Mouse (Mus musculus): Measurements from ENCODE around the gene Cerk. TPM values are rescaled to one million over a fixed set of nuclear protein-coding genes. Genes with fewer than 3 reads are reported as not detected.
"Not testable (repeated sequence)": the region's sequence is repeated elsewhere in the genome, so short reads cannot be mapped to it uniquely, and the experiment has no call there.

Cerk gene
- polyA plus RNA-seq, 1 experiment from 2014 or later: 9.4 TPM

- Histone ChIP-seq H3K27me3 (ENCODE audit: insufficient read depth, low read length) (no peaks in the 10 kb centered on the region), H3K36me3 (ENCODE audit: insufficient read depth, low read length) (no peaks in the 10 kb centered on the region), H3K4me2 (ENCODE audit: low read length) (peak overlapping the region; percentile 71), H3K27ac (peak overlapping the region; percentile 91), H3K9ac (ENCODE audit: low read depth, low read length) (peak overlapping the region; percentile 93), H3K9me3 (replicated peaks; ENCODE audit: low read length) (no peaks in the 10 kb centered on the region), H3K4me3 (replicated peaks; ENCODE audit: low read depth, low read length) (peak overlapping the region; percentile 83), H3K4me1 (replicated peaks; ENCODE audit: insufficient read depth, low read length) (peaks cover 34% of the 10 kb centered on the region)
- ATAC-seq (replicated peaks; ENCODE audit: low FRiP score, low read depth) (peak; percentile 27), DNase-seq (ENCODE audit: low spot score) (peak; percentile 53)
- no peak for TF ChIP-seq CTCF (IDR thresholded peaks at IDR 0.05; ENCODE audit: low read depth)
- WGBS: under 1% methylated on average over 68 of the region's 70 CpGs
Measured at GRCm38 (mm10) chr15:86184851-86185688, 871 bp downstream of the Cerk start.

DNA sequence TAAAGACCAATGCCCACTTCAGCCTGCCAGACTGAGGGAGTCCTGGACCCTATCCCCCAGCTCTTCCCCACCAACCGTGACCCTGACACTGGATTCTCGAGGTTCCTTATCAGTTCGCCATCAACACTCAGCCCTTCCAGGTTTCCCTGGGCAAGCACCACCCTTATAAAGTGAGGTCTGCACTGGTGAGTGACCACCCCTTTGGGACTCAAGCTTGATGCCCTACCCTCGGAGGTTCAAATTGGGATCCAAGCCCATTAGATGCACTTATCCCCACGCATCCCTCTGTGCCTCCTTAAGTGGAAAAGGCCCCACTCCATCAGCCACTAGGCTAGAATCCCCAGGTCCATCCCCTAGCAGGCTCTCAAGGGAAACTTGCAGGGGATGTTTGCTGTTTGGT, 1.9 kb downstream of the Cerk start:
- Histone ChIP-seq H3K27me3 (ENCODE audit: insufficient read depth, low read length) (no peaks in the 10 kb centered on the region), H3K4me3 (replicated peaks; ENCODE audit: low read depth, low read length) (peak overlapping the region; percentile 83; the same call in 1 of the 2 replicates), H3K4me2 (ENCODE audit: low read length) (peak overlapping the region; percentile 71), H3K36me3 (ENCODE audit: insufficient read depth, low read length) (no peaks in the 10 kb centered on the region), H3K4me1 (replicated peaks; ENCODE audit: insufficient read depth, low read length) (peaks cover 25% of the 10 kb centered on the region; the same call in 1 of the 2 replicates), H3K27ac (no peak overlapping the region), H3K9ac (ENCODE audit: low read depth, low read length) (no peak overlapping the region), H3K9me3 (replicated peaks; ENCODE audit: low read length) (no peaks in the 10 kb centered on the region)
- 69% methylated on average over 5 of the region's 5 CpGs for WGBS
- DNase-seq (ENCODE audit: low spot score) (no peak), ATAC-seq (replicated peaks; ENCODE audit: low FRiP score, low read depth) (no peak)
- TF ChIP-seq CTCF (IDR thresholded peaks at IDR 0.05; ENCODE audit: low read depth): no peak

DNA sequence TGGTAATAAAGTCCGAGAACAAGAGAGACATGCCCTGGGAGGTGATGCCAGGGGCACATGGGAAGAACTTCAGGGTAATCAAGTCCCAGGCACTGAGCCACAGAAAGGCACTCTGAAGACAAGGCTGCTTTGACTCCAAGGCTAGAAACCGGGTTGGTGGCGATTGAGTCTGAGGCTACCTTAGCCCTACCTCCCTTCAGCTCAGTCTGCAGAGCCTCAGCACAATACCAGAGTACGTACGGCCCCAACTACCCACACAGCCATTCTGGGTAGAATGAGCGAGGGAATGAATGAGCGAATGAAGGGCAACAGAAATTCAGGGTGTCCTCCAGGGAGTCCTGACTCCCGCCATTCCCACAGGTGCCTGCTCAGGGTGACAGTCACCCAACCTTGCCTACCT, 2.5 kb downstream of the Cerk start:
- TF ChIP-seq CTCF (IDR thresholded peaks at IDR 0.05; ENCODE audit: low read depth): no peak
- Histone ChIP-seq H3K9ac (ENCODE audit: low read depth, low read length) (no peak overlapping the region), H3K9me3 (replicated peaks; ENCODE audit: low read length) (no peaks in the 10 kb centered on the region), H3K27ac (no peak overlapping the region), H3K4me3 (replicated peaks; ENCODE audit: low read depth, low read length) (no peak overlapping the region), H3K4me1 (replicated peaks; ENCODE audit: insufficient read depth, low read length) (peaks cover 19% of the 10 kb centered on the region; the same call in 1 of the 2 replicates), H3K27me3 (ENCODE audit: insufficient read depth, low read length) (no peaks in the 10 kb centered on the region), H3K4me2 (ENCODE audit: low read length) (no peak overlapping the region), H3K36me3 (ENCODE audit: insufficient read depth, low read length) (no peaks in the 10 kb centered on the region)
- DNase-seq (ENCODE audit: low spot score) (no peak), ATAC-seq (replicated peaks; ENCODE audit: low FRiP score, low read depth) (no peak)
- WGBS: 96% methylated on average over 8 of the region's 8 CpGs

GRCm38 (mm10) chr15:86182646-86183045, 3.3 kb downstream of the Cerk start:
- Histone ChIP-seq H3K9me3 (replicated peaks; ENCODE audit: low read length) (no peaks in the 10 kb centered on the region), H3K36me3 (ENCODE audit: insufficient read depth, low read length) (no peaks in the 10 kb centered on the region), H3K27ac (0 out of 2 replicates have a peak overlapping the region, but pooled peaks have one; percentile 25), H3K4me3 (replicated peaks; ENCODE audit: low read depth, low read length) (no peak overlapping the region), H3K4me2 (ENCODE audit: low read length) (no peak overlapping the region), H3K9ac (ENCODE audit: low read depth, low read length) (no peak overlapping the region), H3K4me1 (replicated peaks; ENCODE audit: insufficient read depth, low read length) (peaks cover 15% of the 10 kb centered on the region; the same call in 1 of the 2 replicates), H3K27me3 (ENCODE audit: insufficient read depth, low read length) (no peaks in the 10 kb centered on the region)
- ATAC-seq (replicated peaks; ENCODE audit: low FRiP score, low read depth): no peak
- 56% methylated on average over 13 of the region's 13 CpGs for whole genome bisulfite sequencing
- no peak for TF ChIP-seq CTCF (IDR thresholded peaks at IDR 0.05; ENCODE audit: low read depth)
- DNase-seq (ENCODE audit: low spot score): no peak

DNA sequence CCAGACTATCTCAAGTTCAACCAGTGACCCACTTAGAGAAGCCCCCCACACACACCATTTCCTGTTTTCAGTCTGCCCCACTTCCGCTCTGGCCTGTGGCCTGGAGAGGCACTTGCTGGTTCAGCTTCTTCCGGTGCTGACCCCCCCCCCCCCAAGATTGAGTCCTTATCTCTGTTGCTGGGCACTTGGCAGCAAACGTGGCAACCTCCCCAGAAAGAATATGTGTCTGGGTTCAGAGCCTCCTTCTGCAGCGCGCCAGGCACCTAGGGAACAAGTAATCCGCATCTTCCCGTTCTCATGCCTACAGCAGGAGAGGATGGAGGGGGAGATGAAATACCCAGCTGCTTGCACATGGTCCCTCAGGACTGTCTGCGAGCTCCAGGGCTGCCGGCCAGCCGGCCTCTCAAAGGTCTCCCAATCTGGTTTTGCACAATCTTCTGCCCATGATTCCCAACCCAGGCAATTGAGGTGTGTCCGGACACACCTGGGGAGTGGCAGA, 4.0 kb downstream of the Cerk start:
- ATAC-seq (replicated peaks; ENCODE audit: low FRiP score, low read depth) (no peak), DNase-seq (ENCODE audit: low spot score) (no peak)
- H3K9me3 ChIP-seq (replicated peaks; ENCODE audit: low read length): no peaks in the 10 kb centered on the region
- no peak for TF ChIP-seq CTCF (IDR thresholded peaks at IDR 0.05; ENCODE audit: low read depth)
- H3K36me3 ChIP-seq (ENCODE audit: insufficient read depth, low read length): no peaks in the 10 kb centered on the region
- H3K9ac ChIP-seq (ENCODE audit: low read depth, low read length): no peak overlapping the region
- H3K4me2 ChIP-seq (ENCODE audit: low read length): 0 out of 2 replicates have a peak overlapping the region, but pooled peaks have one; percentile 23
- H3K27me3 ChIP-seq (ENCODE audit: insufficient read depth, low read length): no peaks in the 10 kb centered on the region
- H3K4me1 ChIP-seq (replicated peaks; ENCODE audit: insufficient read depth, low read length): peaks cover 15% of the 10 kb centered on the region; the same call in 1 of the 2 replicates
- 49% methylated on average over 11 of the region's 11 CpGs for WGBS
- no peak overlapping the region for H3K27ac ChIP-seq
- H3K4me3 ChIP-seq (replicated peaks; ENCODE audit: low read depth, low read length): no peak overlapping the region

- DNase-seq (ENCODE audit: low spot score); H3K4me2 ChIP-seq (ENCODE audit: low read length); H3K27me3 ChIP-seq (ENCODE audit: insufficient read depth, low read length); ATAC-seq (replicated peaks; ENCODE audit: low FRiP score, low read depth); H3K9ac ChIP-seq (ENCODE audit: low read depth, low read length); H3K27ac ChIP-seq; H3K4me3 ChIP-seq (replicated peaks; ENCODE audit: low read depth, low read length); H3K9me3 ChIP-seq (replicated peaks; ENCODE audit: low read length); H3K36me3 ChIP-seq (ENCODE audit: insufficient read depth, low read length): not testable (repeated sequence)
- WGBS: 96% methylated on average over 3 of the region's 3 CpGs
- 0 out of 2 replicates have a peak, but pooled peaks have one; percentile 2 for TF ChIP-seq CTCF (IDR thresholded peaks at IDR 0.05; ENCODE audit: low read depth)
- H3K4me1 ChIP-seq (replicated peaks; ENCODE audit: insufficient read depth, low read length): peaks cover 14% of the 10 kb centered on the region; the same call in 1 of the 2 replicates
Measured at GRCm38 (mm10) chr15:86181321-86181720, 4.6 kb downstream of the Cerk start.

All from kidney, postnatal 0 days (tissue).